Mouse (Mus musculus) mouse trophoblast stem cell (cell line): ENCODE data around the gene Stox2.

Experiments
- in situ Hi-C, 2 experiments: fragments of 300-500 bp; cut with MseI, MboI; formaldehyde crosslinking; loops; 2 replicates in 1 of 2; 3 replicates in 1 of 2; pipeline ENCODE4 v1.15.1; 2025

The Stox2 gene

GRCm38 (mm10) chr8:47289641-47290040 lies 156.5 kb downstream of the Stox2 start:
- in situ Hi-C loops: no loop called here

- in situ Hi-C loops: no loop called here
These were observed 157.2 kb downstream of the Stox2 start for GRCm38 (mm10) chr8:47288866-47289541.

- in situ Hi-C loops: no loop called here
These were observed 157.9 kb downstream of the Stox2 start for GRCm38 (mm10) chr8:47288131-47288865.

- in situ Hi-C loops: no loop called here
These were observed 158.5 kb downstream of the Stox2 start for GRCm38 (mm10) chr8:47287641-47288130.

- in situ Hi-C loops: no loop called here
These were observed 159.0 kb downstream of the Stox2 start for GRCm38 (mm10) chr8:47287201-47287621.

- in situ Hi-C loops: no loop called here
These were observed 160.0 kb downstream of the Stox2 start for GRCm38 (mm10) chr8:47286081-47286700.

GRCm38 (mm10) chr8:47285435-47285834 lies 160.7 kb downstream of the Stox2 start:
- in situ Hi-C loops: no loop called here

GRCm38 (mm10) chr8:47284329-47285326 lies 161.5 kb downstream of the Stox2 start:
- in situ Hi-C loops: no loop called here

- in situ Hi-C loops: no loop called here
These were observed 166.3 kb downstream of the Stox2 start for GRCm38 (mm10) chr8:47279898-47280297.

GRCm38 (mm10) chr8:47278211-47278610 lies 168.0 kb downstream of the Stox2 start:
- in situ Hi-C loops: no loop called here

GRCm38 (mm10) chr8:47268931-47269330 lies 177.2 kb downstream of the Stox2 start:
- in situ Hi-C loops: no loop called here

GRCm38 (mm10) chr8:47268062-47268822 lies 177.9 kb downstream of the Stox2 start:
- in situ Hi-C loops: no loop called here

- in situ Hi-C loops: no loop called here
These were observed 182.9 kb downstream of the Stox2 start for GRCm38 (mm10) chr8:47263070-47263843.

GRCm38 (mm10) chr8:47260751-47261474 lies 185.2 kb downstream of the Stox2 start:
- in situ Hi-C loops: no loop called here

- in situ Hi-C loops: no loop called here
These were observed 195.3 kb downstream of the Stox2 start for GRCm38 (mm10) chr8:47250832-47251231.

GRCm38 (mm10) chr8:47245116-47245515 lies 201.0 kb downstream of the Stox2 start:
- in situ Hi-C loops: no loop called here

- in situ Hi-C loops: no loop called here
These were observed 202.0 kb downstream of the Stox2 start for GRCm38 (mm10) chr8:47244202-47244601.

GRCm38 (mm10) chr8:47243631-47244030 lies 202.5 kb downstream of the Stox2 start:
- in situ Hi-C loops: no loop called here

GRCm38 (mm10) chr8:47243016-47243630 lies 203.0 kb downstream of the Stox2 start:
- in situ Hi-C loops: no loop called here
